Mouse (Mus musculus) urinary bladder, postnatal 25 days (tissue): ENCODE results near the gene Agxt2.

ENCODE experiments used
- DNase-seq: peaks from one replicate; pipeline ENCODE4 v3.0.0; 2022; ENCODE audit warnings: low spot score

Gene Agxt2

DNA sequence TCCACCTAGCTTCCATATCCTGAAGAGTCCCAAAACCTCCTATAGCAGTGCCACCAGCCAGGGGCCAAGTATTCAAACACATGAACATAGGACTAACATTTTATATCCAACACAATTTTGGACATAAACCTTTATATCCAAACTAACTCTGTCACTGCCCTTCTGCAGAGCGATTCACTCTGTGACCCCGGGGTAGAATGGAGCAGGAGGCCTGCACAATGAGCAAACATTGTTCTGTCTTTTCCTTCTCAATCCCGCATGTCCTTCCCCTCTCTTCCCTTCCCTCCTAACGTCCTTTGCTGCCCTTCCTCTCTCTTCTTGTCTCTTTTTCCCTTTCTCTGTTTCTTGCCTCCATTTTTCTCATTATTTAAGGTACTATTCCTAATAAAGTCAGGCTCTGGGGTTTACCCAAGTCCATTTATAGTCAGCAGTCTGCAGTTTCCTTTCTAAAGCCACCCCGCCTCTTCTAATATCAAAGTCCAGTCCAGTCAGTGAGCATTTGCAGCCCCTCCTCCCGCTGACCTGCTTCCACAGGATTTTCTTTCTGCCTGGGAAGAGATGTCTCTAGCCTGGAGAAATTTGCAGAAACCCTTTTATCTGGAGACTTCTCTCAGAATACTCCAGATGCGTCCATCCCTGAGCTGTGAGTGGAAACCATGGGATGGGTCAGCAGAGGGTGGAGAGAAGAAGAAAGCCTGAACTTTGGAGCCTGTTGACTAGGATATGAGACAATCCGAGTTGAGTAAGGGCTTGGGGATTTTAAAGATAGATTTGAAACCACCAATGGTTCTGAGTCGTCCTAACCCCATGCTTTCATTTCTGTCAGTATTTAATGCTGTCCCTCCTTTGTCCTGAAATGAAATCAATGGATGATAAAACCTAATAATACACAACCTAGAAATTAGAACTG lies at the start of gene Agxt2:
TSS of gene Agxt2 (plus strand) at position 494 of the 910 bp plus-strand sequence.
- no peak for DNase-seq

DNA sequence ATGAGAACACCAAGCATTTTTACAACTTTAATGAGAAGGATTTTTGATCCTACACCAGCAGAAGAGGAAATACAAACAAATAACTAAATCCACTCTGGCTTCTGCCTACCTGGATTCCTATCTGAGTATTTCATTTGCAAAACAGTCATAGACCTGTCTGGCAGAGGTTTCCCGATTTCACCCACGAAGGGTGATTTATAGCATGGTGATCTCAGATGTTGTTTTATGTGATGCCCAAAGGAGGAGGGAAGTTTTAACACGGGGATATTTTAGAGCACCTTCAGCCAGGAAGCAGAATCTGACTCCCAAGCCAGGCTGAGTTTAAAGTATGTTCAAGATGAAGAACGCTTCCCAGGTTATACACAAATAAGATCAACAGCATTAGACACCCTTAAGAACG lies 46.5 kb upstream of the Agxt2 start:
- no peak for DNase-seq

DNA sequence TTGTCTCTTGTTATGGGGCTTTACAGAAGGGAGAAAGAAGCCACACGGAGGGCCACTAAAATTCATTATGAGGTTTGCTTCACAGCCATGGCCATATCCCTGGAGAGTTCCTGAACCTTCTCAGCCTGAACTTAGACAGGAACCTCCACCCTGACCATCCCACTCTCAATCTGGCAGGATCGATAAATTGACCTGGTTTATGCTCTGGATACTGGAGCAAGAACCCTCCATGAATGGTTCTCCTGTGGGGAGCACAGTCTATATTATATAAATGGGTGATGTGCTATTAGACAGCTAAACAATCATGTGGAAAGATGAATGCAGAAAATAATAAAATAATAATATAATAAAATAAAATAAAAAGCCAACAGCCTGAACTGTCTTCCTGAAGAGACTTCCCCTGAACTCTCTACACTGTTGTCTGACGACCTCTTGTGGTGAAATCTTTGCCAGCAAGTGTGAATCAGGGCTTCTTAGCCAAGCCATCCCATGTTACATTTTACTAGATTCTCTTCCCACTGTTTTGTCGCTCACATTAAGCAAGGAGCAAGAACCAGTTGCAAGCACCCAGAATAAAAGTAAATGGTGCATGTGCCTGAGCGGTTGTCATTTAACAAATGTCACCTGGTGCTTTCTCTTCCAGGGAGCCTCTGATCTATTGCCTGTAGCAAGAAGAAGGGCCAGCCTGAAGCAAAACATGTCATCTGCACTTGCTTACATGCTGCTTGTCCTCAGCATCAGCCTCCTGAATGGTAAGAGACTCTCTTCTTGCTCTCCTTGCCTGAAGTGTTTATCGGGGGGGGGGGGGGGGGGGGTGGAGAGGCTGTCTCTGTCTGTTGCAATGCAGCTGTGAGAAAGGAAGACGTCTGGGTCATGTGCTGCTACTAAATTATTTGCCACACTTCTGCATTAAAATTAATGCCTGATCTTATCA lies 44.5 kb upstream of the Agxt2 start:
- peak; percentile 41 for DNase-seq

DNA sequence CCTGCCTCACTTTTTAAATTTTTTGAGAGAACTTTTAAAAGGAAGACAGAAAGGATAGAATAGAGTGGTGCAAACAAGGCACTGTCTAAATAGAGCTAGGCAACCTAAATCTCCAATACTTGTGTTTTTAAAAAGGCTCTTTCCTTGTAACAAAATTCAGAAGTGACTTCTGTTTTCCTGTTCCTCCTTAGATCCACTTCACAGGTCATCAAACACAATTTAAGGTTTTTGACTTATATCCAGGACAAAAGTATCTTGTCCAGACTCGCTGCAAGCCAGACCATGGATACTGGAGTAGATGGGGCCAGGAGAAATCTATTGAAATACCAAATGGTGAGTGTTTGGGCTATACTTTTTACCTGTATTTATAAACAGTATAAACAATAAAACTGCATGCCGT lies 33.3 kb upstream of the Agxt2 start, which contains the start of gene Gm21973:
TSS of gene Gm21973 (plus strand) at position 301 of the 400 bp plus-strand sequence.
- DNase-seq = no peak

DNA sequence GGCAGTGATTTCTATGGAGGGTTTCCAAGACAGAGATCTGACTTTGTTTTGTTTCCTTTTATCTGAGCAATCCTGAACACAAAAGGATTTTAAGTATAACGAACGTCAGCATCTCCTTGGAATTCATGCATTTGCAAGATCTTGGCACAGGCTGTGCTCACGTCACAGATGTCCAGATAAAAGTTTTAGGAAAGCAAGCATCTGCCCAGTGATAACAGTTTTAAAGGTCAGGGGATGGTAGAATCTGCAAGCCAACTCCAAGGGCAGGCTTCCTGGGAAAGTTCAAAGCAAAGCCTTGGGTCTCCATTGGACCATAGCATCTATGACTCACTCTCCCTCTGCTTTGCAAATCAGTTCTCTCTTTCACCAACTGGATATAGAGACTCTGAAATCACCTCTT lies 27.7 kb upstream of the Agxt2 start:
- DNase-seq = no peak

DNA sequence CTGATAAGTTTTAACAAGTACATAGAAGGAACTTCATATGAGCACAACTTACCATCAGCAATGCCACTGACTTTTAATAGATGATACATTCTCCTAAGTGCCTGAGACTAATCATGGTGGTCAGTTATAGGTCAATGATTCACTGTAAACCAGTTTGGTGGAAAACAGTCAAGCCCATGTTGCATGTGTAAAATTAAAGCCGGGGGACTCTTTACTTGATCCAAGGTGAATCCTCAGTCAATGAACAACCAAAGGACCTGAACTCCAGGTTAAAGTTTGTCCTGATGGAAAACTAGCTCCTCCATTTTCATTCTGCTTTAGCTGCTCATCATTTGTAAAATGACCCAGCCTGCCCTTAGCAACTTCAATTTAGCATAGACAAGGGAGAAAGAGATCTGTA lies 25.8 kb upstream of the Agxt2 start:
- DNase-seq = no peak

DNA sequence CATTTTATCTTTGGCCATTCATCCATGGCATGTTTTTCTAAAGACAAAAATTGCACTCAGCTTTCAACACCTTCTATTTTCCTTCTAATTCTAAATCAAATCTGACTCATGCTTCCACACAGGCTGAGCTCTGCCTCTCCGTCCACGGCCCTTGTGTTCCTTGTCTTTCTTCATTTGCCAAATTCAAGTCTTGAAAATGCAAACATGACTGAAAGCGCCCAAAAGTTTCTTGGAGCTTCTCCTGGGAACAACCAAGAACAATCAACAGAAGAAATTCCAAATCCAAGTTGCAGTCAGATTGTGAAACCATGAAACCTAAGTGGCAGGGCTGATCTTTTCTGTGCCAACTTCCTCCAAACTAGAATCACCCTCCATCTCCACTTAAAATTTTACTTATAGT lies 19.7 kb upstream of the Agxt2 start:
- DNase-seq = no peak

DNA sequence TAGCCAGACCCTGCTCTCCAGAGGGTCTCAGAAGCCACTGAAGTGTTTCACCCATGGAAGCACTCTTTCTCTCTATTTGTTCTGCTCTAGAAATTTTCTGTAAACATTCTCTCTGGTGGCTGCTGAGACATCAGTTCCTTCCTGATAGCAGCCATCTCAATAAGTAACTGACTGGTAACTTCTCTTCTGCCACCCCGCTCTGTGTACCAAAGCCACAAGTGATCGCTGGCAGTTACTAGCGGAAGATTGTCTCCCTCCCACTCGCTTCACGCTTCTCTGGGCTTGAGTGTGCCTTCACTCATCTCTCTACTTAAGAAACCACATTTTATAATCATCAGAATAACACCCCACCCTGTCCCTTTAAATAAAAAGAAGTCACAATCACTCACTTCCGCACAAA lies 11.3 kb upstream of the Agxt2 start:
- DNase-seq = no peak

DNA sequence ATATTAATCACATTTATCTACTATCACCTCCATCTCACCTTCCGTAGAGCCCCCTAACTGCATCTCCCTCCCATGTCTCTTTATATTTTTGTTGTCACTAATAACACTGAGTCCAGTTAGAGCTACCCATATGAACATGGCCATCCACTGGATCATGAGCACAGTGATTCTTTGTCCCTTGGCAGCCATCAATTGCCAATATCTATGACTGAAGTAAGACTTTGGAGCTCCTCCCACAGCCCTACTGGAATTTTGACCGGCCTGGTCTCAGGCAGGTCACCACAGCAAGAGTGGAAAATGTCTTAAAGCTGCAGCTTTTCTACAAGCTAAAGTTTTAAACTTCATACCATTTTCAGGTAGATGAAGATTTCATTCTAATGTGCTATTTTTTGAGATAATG lies 8.0 kb downstream of the Agxt2 start:
- DNase-seq = no peak

DNA sequence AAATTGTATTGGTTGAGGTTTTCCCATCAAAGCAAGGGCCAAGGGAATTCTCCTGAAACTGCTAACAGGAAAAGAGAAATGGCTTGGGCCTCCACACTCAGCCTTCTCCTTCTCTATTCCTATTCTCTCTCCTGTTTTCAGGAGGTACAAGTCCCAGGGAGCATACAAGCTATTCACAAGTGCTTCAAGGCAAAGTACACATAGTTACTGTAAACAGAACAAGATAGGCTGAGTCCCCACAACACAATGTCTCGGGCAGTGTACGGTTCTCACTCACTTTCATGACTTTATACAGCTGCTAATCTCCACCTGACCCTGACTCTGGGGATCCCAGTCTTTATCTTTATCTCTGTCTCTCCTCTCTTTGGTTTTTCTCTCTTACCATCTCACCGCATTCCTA lies 17.1 kb downstream of the Agxt2 start:
- no peak for DNase-seq

DNA sequence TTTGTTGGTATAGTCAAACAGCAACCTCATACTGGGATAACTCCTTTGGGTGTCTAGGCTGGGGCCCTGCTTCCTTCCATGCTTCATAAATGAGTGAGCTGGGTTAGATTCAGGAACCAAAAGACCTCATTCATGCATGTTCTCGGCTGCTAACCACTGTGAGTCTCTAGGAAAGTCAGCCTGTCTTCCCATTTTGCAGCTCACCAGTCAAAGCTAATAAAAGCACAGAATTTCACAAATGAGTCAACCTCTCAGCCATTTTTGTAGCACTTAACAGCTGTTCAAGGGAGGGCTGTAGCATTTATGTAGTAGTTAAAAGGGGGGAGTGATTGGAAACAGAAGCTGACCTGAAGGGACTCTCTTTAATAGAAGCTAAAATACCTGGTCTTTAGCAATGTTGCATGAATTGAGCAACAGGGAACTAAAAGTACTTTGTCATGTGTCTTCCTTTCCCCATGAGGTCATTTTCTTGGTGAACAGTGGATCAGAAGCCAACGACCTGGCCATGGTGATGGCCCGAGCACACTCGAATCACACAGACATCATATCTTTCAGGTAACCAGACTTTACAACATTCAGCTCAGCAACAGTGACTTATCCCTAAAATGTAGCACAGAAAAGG lies 20.1 kb downstream of the Agxt2 start:
- no peak for DNase-seq

DNA sequence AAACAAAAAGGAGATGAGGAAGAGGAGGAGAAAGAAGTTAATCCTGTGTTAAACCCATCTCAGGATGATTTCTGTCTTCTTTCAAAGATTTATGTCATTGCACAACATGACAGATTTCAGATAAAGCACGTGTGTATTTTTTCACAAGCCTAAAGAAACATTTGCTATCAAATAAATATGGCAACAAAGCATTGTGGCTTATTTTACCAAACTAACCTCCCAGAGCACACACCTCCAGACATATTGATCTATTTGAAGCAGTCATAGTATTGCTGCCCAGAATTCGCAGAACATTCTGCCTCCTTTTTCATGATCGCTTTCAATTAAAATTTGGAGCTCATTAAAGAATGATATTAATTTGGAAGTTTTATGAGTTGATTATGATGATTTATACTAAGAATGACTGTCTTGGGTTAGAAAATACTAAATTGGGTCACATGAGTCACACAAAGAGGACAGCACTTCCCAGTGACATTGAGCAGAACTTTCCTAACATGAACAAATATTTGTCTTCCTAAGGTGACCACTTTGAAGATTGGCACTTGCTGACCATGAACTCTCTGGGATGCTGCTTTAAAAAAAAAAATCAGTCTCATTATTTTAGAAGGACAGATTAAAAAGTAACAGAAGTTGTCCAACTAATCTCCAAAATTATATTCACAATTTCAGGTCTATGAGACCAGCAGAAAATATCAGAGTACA lies 21.6 kb downstream of the Agxt2 start:
- no peak for DNase-seq

DNA sequence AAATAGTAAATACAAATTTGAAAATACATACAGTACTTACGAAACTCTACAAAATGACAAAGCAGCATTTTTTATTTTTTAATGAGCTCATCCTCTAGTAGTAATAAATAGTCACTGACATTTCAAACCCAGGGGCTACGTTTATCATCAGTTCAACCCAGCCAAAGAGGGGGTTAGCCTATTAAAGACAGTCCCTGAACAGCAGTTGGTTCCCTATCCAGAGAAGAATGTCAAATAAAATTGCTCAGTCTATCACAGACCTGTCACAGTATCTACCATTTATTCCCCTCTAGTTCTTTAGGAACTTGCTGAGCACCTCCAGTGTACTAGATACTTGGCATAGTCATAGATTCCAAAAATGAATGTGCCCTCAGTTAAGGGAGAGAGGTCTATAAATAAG lies 28.9 kb downstream of the Agxt2 start:
- no peak for DNase-seq

DNA sequence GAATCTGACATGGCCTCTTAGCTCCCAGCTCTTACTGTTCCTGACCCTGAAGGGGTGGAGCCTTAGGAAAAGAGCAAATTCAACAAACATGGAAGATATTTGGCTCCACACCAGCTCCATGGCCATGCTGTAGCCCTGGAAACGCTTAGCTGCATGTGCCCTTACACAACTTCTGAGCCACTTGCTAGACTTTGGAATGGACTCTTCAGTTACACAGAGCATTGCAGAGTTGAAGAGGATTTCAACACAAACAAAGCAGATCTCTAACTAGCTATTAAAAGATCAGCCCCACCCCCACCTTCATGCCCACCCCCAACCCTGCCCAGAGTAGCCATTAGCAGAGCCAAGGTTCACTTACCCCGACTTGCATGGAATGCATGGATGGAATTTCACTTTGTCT lies 41.5 kb downstream of the Agxt2 start:
- no peak for DNase-seq

DNA sequence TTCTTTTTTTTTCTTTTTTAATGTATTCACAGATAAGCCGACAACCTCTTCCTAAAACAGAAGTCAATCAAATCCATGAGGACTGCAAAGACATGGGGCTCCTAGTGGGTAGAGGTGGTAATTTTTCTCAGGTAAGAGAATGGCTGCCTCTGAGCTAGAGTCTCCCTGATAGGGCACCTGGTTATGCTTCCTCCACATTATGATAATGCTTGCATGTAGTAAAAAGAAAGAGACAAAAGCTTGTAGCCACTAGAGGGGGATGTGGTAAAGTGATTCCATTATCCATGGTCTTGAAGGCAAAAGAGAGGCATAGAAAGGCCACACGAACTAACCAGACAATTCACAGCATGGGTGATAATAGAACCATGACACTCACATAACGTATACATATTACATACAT lies 42.1 kb downstream of the Agxt2 start:
- no peak for DNase-seq

DNA sequence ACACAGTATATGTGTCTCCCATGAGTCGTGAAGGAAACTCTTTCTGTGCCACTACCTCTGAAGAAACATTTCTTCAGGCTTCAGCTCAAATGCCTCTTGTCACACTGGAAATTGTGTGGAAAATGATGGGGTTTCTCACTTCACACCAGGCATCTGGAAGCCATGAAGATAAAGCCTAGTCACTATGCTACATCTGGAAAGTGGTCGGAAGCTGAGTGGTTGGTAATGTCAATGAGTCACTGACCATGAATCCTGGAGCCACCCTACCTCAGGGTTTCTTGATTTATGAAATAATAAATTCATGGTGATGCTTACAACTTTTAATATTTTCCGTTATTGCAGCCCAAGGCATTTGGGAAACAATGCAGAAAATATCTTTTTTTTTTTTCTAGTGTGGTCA lies 51.5 kb downstream of the Agxt2 start:
- no peak for DNase-seq

DNA sequence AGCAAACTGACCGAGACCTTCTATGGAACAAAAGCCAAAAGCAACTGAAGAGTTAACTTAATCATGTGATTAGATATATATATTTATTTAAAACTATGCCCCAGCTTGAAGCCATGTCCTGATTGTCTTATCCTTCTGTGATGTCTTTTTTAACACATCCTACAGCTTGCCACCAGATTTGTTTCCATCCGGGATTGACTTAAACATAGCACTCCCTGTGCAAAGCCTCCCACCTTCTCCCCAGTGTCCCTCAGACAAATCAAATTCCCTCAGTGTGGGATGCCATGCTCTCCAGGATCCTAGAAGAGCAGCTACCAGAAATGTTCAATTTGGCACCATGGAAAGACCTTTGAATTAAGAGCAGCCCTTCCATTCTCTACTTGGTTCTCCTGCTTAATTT lies 52.5 kb downstream of the Agxt2 start:
- DNase-seq = no peak

DNA sequence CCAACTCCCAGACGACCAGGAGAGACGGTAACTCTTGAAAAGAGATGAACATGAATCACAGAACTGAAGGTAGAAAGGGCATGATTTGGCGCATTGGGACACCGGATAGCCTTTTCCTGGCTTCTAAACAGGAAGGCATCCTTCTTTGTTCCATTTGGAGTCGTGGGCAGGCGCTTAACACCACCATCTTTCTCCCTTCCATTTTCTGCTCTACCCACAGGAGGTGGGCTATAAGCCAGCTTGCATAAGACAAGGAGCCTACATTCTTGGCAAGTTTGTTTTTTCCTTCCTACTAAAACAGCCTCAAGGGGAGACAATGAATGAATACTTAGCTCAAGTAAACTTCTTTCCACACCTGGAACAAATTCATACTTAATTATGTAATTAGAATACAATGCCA lies 55.3 kb downstream of the Agxt2 start:
- DNase-seq = no peak

DNA sequence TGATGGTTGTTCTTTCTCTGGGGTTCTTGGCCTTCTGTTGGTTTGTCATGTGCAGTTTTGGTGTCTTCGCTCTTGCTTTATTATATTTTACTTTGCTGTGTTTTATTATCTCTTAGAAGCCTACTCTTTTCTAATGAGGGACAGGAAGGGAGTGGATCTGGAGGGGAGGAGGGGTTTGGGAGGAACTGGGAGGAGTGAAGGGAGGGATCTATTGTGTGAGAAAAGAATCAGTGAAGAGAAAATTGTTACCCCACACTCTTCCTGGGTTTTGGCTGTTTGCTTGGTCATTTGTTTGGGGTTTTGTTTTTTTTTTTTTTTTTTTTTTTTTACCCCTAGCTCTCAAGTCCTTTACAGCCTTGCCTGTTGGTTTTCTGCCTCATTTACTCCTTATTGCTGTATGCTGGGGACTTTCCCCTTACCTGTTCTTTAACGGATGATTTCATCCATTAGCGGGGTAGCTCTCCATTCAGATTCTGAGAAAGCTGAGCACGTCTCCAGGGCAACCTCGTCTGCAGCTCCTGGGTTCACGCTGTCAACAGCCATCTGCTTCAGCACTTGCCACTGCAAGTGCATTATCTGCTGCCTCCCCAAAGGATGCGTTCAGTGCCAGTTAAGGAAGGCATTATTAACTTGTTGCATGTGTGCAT lies 62.9 kb downstream of the Agxt2 start:
- no peak for DNase-seq

DNA sequence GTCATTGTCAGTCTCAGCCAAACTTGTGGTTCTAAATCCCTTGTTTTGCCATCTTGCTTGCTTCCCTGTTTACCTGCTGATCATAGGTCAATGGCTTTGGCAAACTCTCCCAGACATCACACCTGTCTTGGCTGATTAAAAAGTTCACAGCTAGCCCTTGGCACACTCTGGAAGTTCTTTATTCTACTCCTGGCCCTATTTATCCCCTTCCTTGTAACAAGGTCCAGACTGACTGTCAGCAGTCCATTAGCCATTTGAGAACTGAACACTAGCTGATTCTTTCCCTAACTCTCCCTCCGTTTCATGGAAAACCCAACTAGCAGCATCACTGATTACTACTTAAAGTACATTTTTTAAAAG lies 63.4 kb downstream of the Agxt2 start:
- no peak for DNase-seq

DNA sequence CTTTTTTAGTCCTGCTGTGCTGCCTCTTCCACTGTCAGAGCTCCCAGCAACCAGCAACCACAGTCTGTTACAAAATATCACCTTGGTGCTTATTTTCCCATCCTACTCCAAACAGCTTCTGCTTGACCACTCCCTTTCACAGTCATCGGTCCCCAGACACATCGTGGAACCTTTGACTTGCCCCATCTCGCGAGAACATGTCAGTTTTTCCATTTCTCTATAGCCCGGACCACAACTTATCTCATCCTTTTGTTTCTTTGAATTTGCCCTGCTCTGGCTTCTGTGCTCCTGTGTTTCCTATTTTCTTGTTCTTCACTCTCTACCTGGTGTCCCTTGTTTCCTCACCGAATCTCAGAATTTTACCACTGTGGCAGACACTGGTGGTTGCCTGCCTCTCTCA lies 67.8 kb downstream of the Agxt2 start:
- DNase-seq = no peak
